Mouse (Mus musculus) liver, embryonic 14.5 days (tissue): ENCODE results near the gene Scyl1. TPM values are rescaled to one million over a fixed set of nuclear protein-coding genes. Genes with fewer than 3 reads are reported as not detected.
A peak's percentile ranks its signal among the peaks of the same experiment; 100 is the strongest.

Experiments used
- ATAC-seq: fragments of 200-750 bp; cut with Nextera tagmentation; 2 replicates; pipeline ENCODE4 v1.8.0; 2017; ENCODE audit warnings: moderate number of reproducible peaks, mild to moderate bottlenecking, moderate library complexity; ENCODE audit not compliant: insufficient read depth
- DNase-seq, 3 experiments: peaks; one replicate each; pipeline ENCODE4 v3.0.0-alpha.2; 2012 to 2013; ENCODE audit warnings: low read depth in 3 of 3, low spot score in 3 of 3
- H3K27ac ChIP-seq: fragments of 300-500 bp; sonication (generic); 2 replicates; pipeline ENCODE4 v1.5.1; 2014; ENCODE audit warnings: moderate library complexity, mild to moderate bottlenecking, control low read depth, inconsistent platforms
- H3K27me3 ChIP-seq: fragments of 300-500 bp; sonication (generic); 2 replicates; pipeline ENCODE4 v1.6.1; 2014; ENCODE audit warnings: mild to moderate bottlenecking, low read length, moderate library complexity; ENCODE audit not compliant: control insufficient read depth, insufficient read depth
- H3K36me3 ChIP-seq: fragments of 300-500 bp; sonication (generic); replicated peaks from 2 replicates; pipeline ENCODE4 v1.6.1; 2014; ENCODE audit warnings: low read depth; ENCODE audit not compliant: control insufficient read depth, insufficient read depth
- H3K4me1 ChIP-seq, 2 experiments: fragments of 200-500 bp in 1 of 2; fragments of 300-500 bp in 1 of 2; sonication (generic) in 1 of 2; replicated peaks; 2 replicates each; pipeline ENCODE4 v1.6.1; 2012 to 2014; ENCODE audit warnings: antibody characterized with exemption in 1 of 2, inconsistent platforms in 1 of 2, low read length in 1 of 2; ENCODE audit not compliant: control insufficient read depth in 2 of 2, insufficient read depth in 2 of 2
- H3K4me2 ChIP-seq: fragments of 300-500 bp; sonication (generic); 2 replicates; pipeline ENCODE4 v1.6.1; 2014; ENCODE audit warnings: low read depth, mild to moderate bottlenecking, control low read depth, moderate library complexity
- H3K4me3 ChIP-seq, 2 experiments: fragments of 200-500 bp in 1 of 2; fragments of 300-500 bp in 1 of 2; sonication (generic) in 1 of 2; 2 replicates each; pipeline ENCODE4 v1.5.1; 2012 to 2014; ENCODE audit warnings: low read depth in 2 of 2, low read length in 2 of 2, mild to moderate bottlenecking in 2 of 2, control low read depth in 1 of 2, inconsistent platforms in 1 of 2, moderate library complexity in 1 of 2; ENCODE audit not compliant: insufficient read depth in 1 of 2
- H3K9ac ChIP-seq: fragments of 300-500 bp; sonication (generic); replicated peaks from 2 replicates; pipeline ENCODE4 v1.6.1; 2014; ENCODE audit warnings: mild to moderate bottlenecking, control low read depth, moderate library complexity
- H3K9me3 ChIP-seq: fragments of 300-500 bp; sonication (generic); 2 replicates; pipeline ENCODE4 v1.6.1; 2016; ENCODE audit warnings: low read length, mixed read lengths; ENCODE audit not compliant: control insufficient read depth
- CTCF ChIP-seq: IDR thresholded peaks from 2 replicates; pipeline ENCODE4 v1.5.1; 2016; ENCODE audit warnings: antibody characterized with exemption, low read depth, control low read depth
- EP300 ChIP-seq: IDR thresholded peaks from 2 replicates; pipeline ENCODE4 v1.6.1; 2016; ENCODE audit warnings: antibody characterized with exemption, low read depth
- WGBS: fragments of 180-500 bp; shearing (Covaris S2); extraction: QIAGEN DNeasy Blood & Tissue Kit; methylation state at CpG from one replicate; pipeline ENCODE4 v1.1.7; 2014; ENCODE audit not compliant: insufficient replicate concordance; 5-methylcytosine and 5-hydroxymethylcytosine counted together
- polyA plus RNA-seq, 2 experiments: library from polyadenylated mRNA; depleted of rRNA in 1 of 2; stranded (reverse) in 1 of 2; unstranded in 1 of 2; fragments of >200 nt; fragmentation: Nextera tagmentation in 1 of 2; extraction: Ambion mirVana in 1 of 2; gene quantifications; 2 replicates each; pipeline versions ENCODE4 v1.2.1 to v1.2.3; 2012 to 2014

Scyl1 gene
- polyA plus RNA-seq, 2 experiments = 15.8 to 27.1 TPM

DNA sequence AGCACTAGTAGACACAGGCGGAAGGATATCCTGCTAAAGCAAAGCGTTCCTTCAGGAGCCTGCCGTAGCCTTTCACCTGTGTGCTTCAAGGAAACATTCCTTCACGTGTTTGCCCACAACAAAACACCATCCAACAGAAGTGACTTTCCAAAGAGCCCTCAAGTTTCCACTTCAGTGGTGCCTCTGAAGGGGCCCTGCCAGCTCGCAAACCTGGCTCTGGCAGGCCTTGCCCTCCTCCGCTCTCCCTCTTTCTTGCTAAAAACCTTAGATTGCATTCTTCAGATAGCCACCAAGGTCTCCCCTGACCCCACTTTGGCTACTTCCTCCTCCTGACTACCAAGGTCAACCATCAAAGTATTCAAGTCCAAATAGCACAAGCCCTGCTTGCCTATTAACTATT, 10.3 kb upstream of the Scyl1 start:
- DNase-seq = no peak
- ATAC-seq = no peak
- Histone ChIP-seq H3K36me3 (no peaks in the 10 kb centered on the region), H3K4me1 (no peaks in the 10 kb centered on the region), H3K27me3 (no peaks in the 10 kb centered on the region), H3K4me2 (no peak overlapping the region), H3K9me3 (no peaks in the 10 kb centered on the region), H3K9ac (no peak overlapping the region), H3K4me3 (no peak overlapping the region), H3K27ac (no peak overlapping the region)
- 78% methylated on average over 6 of the region's 6 CpGs for WGBS
- TF ChIP-seq EP300 (no peak), CTCF (no peak)

- Histone ChIP-seq H3K4me1 (no peaks in the 10 kb centered on the region), H3K36me3 (no peaks in the 10 kb centered on the region), H3K4me3 (no peak overlapping the region), H3K9me3 (no peaks in the 10 kb centered on the region), H3K4me2 (no peak overlapping the region), H3K27me3 (no peaks in the 10 kb centered on the region), H3K27ac (no peak overlapping the region), H3K9ac (no peak overlapping the region)
- ATAC-seq (no peak), DNase-seq (no peak)
- WGBS = 59% methylated on average over 7 of the region's 7 CpGs
- TF ChIP-seq EP300 (no peak), CTCF (peak; percentile 51; the same call in 1 of the 2 replicates)
These were observed 9.0 kb upstream of the Scyl1 start for GRCm38 (mm10) chr19:5780203-5780602.

DNA sequence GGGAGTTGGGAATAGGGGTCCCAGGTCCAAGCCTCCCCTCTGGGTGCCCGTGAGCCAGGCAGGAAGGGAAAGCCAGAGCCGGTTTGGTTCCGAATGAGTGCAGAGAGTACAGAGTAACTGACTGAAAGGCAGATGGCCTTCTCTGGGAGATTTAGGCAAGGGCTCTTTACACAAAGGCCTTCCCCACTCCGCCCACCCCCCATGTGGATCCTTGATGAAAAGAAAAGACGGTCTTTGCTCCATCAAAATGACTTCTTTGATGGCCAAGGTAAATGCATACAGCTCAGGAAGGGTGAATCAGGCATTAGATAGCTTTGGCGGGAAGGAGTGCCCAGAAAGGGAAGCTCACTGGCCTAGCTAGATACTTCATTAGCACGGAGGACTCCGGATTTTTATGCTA, 7.1 kb upstream of the Scyl1 start:
- Histone ChIP-seq H3K4me3 (no peak overlapping the region), H3K27ac (no peak overlapping the region), H3K4me2 (no peak overlapping the region), H3K9me3 (no peaks in the 10 kb centered on the region), H3K9ac (no peak overlapping the region), H3K4me1 (no peaks in the 10 kb centered on the region), H3K27me3 (no peaks in the 10 kb centered on the region), H3K36me3 (no peaks in the 10 kb centered on the region)
- TF ChIP-seq CTCF (no peak), EP300 (no peak)
- WGBS = 57% methylated on average over 8 of the region's 8 CpGs
- ATAC-seq (no peak), DNase-seq (no peak)

DNA sequence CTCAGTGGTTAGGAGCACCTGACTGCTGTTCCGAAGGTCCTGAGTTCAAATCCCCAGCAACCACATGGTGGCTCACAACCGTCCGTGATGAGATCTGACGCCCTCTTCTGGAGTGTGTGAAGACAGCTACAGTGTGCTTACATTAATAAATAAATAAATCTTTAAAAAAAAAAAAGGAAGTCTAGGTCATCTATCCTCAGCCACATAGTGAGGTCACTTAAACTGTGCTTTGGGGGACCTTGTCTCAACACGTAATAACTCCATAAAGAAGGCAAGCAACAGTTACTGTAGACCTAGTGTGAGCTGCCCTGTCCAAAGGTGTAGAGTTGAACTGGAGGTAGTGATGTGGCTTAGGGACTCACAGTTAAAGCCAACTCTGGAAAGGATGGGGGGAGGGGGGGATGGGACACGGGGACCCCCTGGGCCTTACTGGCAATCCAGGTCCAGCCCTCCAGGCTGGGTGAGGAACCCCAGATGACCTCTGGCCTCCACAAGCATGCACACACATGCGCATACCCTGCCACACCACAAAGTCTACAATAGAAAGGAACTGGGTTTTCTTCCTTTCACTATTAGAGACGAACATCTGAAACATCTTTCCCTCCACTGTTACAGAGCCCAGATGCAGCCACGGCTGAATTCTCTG, 6.3 kb upstream of the Scyl1 start:
- Histone ChIP-seq H3K4me3 (no peak overlapping the region), H3K4me2 (no peak overlapping the region), H3K9ac (no peak overlapping the region), H3K9me3 (no peaks in the 10 kb centered on the region), H3K36me3 (no peaks in the 10 kb centered on the region), H3K27me3 (no peaks in the 10 kb centered on the region), H3K27ac (no peak overlapping the region), H3K4me1 (no peaks in the 10 kb centered on the region)
- peak; percentile 25 for TF ChIP-seq CTCF
- no peak for TF ChIP-seq EP300
- DNase-seq = no peak
- no peak for ATAC-seq
- WGBS = 62% methylated on average over 9 of the region's 9 CpGs

GRCm38 (mm10) chr19:5770311-5770710, 908 bp downstream of the Scyl1 start:
- Histone ChIP-seq H3K9me3 (no peaks in the 10 kb centered on the region), H3K9ac (peak overlapping the region; percentile 70), H3K4me2 (peak overlapping the region; percentile 87), H3K4me3 (peak overlapping the region; percentile 68 to 71), H3K36me3 (no peaks in the 10 kb centered on the region; the same call in 1 of the 2 replicates), H3K27me3 (no peaks in the 10 kb centered on the region), H3K27ac (no peak overlapping the region), H3K4me1 (peaks cover 7 to 10% of the 10 kb centered on the region in 2 experiments)
- TF ChIP-seq CTCF = no peak
- no peak for TF ChIP-seq EP300
- ATAC-seq (peak; percentile 2; the same call in 1 of the 2 replicates), DNase-seq (no peak)
- 47% methylated on average over 9 of the region's 9 CpGs for WGBS
